Mouse (Mus musculus) left cerebral cortex, adult 2 months (tissue): Measurements from ENCODE around the gene Hoxa5. TPM values are rescaled to one million over a fixed set of nuclear protein-coding genes. Genes with fewer than 3 reads are reported as not detected.

Experiments used
- DNase-seq, 2 experiments: peaks; one replicate each; pipeline ENCODE4 v3.0.0; 2021 to 2022; ENCODE audit warnings: low spot score in 2 of 2, mixed read lengths in 1 of 2; ENCODE audit errors: extremely low spot score in 1 of 2
- H3K27ac ChIP-seq: fragments of 200-600 bp; 2 replicates; pipeline ENCODE4 v1.8.1; 2022
- H3K4me3 ChIP-seq: fragments of 200-600 bp; 2 replicates; pipeline ENCODE4 v1.8.1; 2022
- CTCF ChIP-seq: fragments of 200-600 bp; IDR thresholded peaks from 2 replicates; pipeline ENCODE4 v1.8.1; 2022; ENCODE audit warnings: antibody characterized with exemption, mild to moderate bottlenecking, moderate library complexity
- intact Hi-C: fragments of 180-260 bp; cut with DNase I; formaldehyde crosslinking; loops from one replicate; pipeline ENCODE4 v1.15.1; 2025
- total RNA-seq, 2 experiments: library from RNA; stranded (reverse); gene quantifications; 2 replicates each; pipeline ENCODE4 v1.2.3; 2021

Hoxa5 gene
- total RNA-seq, 2 experiments from 2014 or later: not detected

DNA sequence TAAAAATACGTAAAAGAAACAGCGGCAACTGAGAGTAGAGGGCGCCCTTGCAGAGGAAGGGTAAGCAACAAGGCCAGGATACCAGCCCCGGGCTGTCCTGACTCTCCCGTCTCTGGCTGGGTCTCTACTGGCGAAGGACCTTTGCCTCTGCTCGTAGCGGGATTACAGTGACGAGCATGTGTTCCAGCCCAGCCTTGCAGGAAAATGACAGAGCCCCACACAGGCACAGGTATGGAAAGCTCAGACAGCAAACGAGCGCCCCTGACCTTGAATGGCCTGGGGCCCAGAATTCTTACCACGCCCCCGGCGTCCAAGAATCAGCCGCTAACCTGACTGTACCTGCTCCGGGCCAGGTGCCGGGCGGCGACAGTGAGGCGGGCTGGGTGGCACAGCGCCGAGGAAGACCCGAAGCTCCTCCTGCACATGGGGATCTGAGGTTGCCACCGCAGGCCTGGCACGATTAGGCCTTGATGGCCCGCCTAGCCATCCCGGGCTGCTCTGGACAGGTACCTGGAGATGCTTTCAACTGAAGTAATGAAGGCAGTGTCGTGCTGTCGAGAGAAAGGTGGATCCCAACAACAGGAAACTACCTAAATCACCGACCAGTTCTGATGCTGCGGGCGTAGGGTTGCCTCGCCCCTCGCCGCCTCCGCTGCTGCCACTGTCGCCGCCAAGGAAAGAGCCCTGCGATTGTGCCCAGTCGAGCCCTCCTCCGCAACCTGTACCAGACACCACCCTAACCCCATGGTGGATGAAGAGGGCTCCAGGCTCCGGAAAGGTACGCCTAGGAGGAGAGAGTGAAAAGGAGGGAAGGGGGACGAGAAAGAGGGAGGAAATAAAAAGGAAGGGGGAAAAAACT lies 25.4 kb upstream of the Hoxa5 start:
- H3K27ac ChIP-seq: no peak overlapping the region
- DNase-seq: no peak
- intact Hi-C loops: loop anchor here (10.0 kb wide), 1 partner anchor 845 kb away; no protein-coding TSS in a partner anchor
- no peak overlapping the region for H3K4me3 ChIP-seq
- no peak for TF ChIP-seq CTCF

DNA sequence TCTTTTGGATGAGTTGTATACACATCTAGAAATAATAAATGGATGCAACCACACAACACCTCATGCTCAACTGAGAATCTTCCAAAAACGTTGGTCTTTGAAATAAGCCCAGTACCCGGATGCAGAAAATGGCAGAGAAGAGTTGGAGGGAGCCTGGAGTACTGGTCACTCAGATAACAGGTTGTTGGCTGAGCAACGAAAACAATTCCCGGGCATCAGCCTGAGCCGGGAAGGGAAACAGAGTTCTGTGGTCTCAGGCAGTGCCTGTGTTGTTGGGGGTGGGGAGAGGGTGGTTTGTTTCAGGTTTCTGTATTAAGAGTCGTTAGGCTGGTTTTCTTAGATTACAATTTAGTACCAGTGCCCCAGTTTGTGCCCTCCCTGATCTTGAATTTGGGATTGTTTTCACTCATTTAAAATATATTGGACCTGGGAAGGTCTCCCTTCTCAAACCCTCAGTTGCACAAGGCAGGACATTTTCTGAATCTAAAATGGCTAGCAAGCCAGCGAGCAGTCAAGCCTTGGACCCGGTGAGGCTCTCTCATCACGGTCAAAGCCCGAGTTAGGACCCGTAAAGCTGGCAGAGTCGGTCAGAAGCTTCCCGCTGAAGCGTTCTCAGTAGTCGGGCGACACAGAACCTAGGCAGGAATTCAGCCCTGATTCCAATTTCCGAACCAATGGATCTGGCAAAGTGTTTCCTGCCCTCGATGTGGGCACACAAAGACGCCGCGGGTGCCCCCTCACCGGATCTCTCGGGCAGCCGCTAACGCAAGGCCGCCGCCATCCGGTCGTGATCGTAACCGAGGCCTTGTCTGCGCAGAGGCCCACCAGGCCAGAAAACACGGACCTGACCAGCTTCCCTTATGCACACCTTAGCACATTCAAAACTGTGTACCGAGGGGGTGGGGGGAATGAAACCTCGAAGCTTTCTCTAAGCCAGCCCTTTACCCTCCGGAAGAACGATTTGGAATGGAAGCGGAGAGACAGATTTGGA lies 24.4 kb upstream of the Hoxa5 start:
- intact Hi-C loops: loop anchor here (10.0 kb wide), 1 partner anchor 844 kb away; no protein-coding TSS in a partner anchor
- no peak for TF ChIP-seq CTCF
- H3K4me3 ChIP-seq: no peak overlapping the region
- H3K27ac ChIP-seq: no peak overlapping the region
- no peak for DNase-seq

DNA sequence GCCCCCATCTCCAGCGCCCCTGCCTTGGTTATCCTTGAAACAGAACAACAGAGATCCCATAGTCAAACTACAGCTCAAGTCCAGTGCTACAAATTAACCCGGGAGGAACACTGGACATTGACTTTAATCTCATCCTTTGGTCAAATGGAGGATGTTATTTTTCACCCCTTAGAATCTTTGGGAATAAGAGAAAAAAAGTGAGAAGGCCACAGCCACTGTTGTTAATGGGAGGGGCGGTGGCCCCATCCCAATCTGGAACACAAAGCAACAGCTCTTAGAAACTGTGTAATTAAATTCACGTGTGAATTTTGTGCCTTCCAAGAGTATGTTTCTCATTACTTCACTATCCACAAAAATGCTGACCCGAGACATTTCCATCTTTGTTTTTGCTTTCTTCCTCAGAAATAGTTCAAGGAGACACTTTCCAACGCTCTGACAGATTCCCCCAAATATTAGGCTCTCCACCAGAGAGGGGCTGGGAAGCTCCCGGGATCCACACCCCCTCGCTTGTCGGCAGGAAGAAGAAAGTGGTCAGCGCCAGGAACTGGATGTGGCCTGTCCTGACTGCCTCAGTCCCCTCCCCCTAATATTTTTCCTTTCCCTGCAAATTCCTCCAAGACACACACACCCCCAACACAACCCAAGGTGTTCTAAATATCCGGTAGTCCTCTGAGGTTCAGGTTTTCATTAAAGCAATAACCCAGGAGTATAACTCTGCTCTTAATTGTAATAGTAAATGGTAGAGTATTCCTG lies 23.3 kb upstream of the Hoxa5 start:
- intact Hi-C loops: loop anchor here (10.0 kb wide), 1 partner anchor 843 kb away; no protein-coding TSS in a partner anchor
- H3K27ac ChIP-seq: no peak overlapping the region

DNA sequence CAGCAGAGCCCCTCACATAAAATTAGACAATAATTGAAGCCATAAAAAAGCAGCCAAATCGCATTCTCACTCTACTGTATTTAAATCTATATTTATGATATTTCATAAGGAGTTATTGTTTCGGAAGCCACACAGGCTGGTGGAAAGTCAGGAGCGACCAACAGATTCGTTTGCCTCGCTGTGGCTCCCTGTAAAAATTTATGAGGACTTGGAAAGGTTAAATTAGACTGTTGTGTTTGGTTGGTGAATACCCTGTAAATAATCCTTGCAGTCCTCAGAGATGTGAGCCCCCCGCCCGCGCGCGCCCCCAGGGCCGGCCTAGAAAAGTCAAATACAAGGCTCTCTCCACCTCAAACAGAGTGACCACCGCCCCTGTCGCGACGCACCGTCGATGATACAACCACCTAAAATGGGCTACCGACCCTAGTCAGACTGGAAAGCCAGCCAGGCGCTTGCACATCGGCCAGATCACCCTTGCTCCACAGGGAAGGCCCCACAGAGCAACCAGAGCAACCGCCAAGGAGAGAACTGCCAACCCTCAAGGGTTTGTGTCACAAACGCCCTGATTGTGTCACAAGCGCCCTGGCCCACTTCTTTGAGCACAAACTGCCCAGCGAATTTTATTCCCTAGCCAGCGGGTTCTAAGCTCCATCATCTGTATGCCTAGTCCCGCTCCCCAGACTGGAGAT lies 22.3 kb upstream of the Hoxa5 start:
- intact Hi-C loops: loop anchor here (10.0 kb wide), 1 partner anchor 842 kb away; no protein-coding TSS in a partner anchor
- no peak for DNase-seq
- no peak for TF ChIP-seq CTCF
- H3K4me3 ChIP-seq: no peak overlapping the region
- H3K27ac ChIP-seq: no peak overlapping the region

More for the DNA sequence above, 23.3 kb upstream of the Hoxa5 start:
- TF ChIP-seq CTCF: no peak
- DNase-seq: no peak
- no peak overlapping the region for H3K4me3 ChIP-seq

DNA sequence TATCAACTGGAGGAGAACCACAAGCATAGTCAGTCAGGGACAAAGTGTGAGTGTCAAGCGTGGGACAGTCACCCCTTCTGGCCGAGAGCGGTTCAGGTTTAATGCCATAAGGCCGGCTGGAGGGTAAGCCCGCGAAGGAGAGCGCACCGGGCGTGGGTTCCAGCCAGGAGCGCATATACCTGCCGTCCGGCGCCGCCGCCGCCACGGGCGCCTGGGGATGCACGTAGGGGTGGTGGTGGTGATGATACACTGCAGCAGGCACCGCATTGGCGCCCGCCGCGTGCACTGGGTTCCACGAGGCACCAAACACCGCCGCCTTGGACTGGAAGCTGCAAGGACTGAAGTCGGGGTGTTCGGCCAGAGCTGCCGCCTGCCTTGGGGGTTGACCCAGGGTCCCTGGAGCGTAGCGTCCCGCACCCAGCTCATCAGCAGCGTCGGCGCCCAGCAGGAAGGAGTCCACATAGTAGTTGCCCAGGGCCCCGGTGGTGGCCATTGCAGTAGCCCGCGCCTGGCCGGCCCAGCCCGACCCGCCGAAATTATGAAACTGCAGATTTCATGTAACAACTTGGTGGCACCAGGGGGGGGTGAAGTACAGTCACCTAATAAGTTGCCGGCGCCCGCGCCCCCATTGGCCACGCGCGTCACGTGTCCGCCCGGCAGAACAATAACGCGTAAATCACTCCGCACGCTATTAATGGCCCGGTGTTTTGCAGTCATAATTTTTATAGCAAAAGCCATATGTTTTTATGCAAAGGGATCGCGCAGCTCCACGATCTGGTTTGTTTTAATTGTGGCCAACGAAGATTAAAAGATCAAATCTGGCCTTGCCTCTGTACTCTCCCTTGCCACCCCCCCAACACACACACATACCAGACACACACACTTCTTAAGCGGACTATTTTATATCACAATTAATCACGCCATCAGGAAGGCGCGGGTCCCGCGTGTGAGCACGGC lies 21.5 kb upstream of the Hoxa5 start:
- no peak for TF ChIP-seq CTCF
- DNase-seq: no peak
- intact Hi-C loops: loop anchor here (10.0 kb wide), 1 partner anchor 841 kb away; no protein-coding TSS in a partner anchor
- H3K27ac ChIP-seq: no peak overlapping the region
- no peak overlapping the region for H3K4me3 ChIP-seq

DNA sequence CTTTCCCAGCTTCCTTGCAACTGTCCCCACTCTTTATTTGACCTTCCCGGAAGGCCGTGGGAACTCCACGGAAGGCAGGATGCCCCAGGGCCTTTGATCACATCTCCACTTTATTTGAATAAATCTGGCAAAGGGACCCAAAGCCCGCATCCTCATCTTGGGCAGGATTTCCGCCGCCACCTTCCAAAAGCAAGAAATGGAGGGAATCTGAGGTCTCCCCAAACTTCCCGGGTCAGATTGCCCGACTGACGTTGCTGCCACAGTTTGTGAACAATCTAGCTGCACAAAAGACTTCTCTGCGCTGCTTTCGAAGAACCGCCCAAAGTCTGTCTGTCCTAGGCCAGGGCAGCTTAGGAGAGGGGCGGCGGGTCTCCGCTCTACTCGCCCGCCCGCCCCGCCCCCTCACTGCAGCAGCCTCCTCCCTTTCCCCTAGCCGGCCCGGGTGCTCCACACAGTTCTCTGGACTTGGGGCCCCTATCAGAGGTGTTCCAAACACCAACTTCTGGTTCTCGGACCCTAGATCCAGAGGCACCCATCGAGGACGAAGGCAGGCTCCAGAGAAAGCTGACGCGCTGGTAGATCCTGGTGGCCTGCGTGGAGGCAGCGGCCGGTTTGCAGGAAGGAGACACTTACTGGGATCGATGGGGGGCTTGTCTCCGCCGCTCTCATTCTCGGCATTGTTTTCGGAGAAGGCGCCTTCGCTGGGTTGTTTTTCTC lies 20.7 kb upstream of the Hoxa5 start:
- intact Hi-C loops: loop anchor here (5.0 to 10.0 kb wide), 2 partner anchors 840 to 1418 kb away; no protein-coding TSS in a partner anchor
- H3K4me3 ChIP-seq: no peak overlapping the region
- no peak for TF ChIP-seq CTCF
- no peak for DNase-seq
- no peak overlapping the region for H3K27ac ChIP-seq

DNA sequence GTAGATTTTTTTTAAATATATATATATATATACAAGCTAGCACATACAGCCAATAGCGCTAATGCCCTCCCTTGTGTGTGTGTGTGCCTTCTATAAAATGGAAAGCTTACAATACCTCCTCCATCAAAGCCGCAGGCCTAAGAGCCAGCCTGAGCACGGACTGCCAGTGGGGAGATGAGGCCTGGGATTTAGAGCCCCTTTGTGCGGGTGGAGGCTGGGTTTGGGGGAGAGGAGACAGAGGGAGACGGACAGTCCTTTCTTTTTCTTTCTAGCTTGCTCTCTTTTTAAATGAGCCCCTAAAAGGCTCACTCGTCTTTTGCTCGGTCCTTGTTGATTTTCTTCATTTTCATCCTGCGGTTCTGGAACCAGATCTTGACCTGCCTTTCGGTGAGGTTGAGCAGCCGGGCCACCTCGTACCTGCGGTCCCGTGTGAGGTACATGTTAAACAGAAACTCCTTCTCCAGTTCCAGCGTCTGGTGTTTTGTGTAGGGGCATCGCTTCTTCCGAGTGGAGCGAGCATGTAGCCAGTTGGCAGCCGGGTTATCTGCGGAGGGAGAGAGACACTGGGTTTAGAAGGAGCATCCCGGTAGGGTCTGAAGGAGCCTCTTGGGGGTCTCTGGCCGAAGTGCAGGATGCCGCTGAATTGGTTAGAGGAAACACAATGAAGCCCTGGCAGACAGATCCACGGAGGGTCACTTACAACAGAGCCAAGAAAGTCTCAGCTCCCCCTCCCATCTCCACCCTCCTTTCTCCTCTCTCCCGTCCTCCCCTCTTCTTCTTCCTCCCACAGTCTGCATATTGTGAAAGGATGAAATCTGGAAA lies 19.8 kb upstream of the Hoxa5 start:
- no peak overlapping the region for H3K27ac ChIP-seq
- intact Hi-C loops: loop anchor here (5.0 to 10.0 kb wide), 2 partner anchors 839 to 1417 kb away; no protein-coding TSS in a partner anchor
- TF ChIP-seq CTCF: no peak
- no peak overlapping the region for H3K4me3 ChIP-seq
- DNase-seq: no peak

DNA sequence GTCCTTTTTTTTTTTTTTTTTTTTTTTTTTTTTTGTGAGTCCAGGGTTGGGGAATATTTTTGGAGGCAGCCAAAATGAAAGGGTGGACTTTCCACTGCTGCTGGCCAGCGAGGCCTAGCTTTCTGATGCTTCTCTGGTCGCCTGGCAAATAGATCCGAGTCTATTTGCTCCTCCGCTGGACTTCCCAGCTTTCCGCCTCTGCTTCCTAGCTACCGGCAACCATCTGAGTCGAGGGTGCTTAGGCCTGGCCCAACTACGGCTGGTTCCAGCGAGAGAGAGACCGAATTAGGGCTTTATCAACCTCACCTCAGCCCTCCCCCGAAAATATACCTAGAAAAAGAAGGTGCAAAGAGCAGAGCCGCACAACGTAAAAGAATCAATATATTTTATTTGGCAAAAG lies 18.3 kb upstream of the Hoxa5 start:
- no peak for TF ChIP-seq CTCF
- Histone ChIP-seq H3K27ac (no peak overlapping the region), H3K4me3 (no peak overlapping the region)
- DNase-seq: no peak
- intact Hi-C loops: loop anchor here (5.0 to 10.0 kb wide), 2 partner anchors 838 to 1415 kb away; no protein-coding TSS in a partner anchor
